Mouse (Mus musculus) hindbrain, embryonic 11.5 days (tissue): ENCODE data around the gene Mtus2. TPM values are rescaled to one million over a fixed set of nuclear protein-coding genes. Genes with fewer than 3 reads are reported as not detected.

Experiments
- ATAC-seq: fragments of 200-750 bp; cut with Nextera tagmentation; 2 replicates; pipeline ENCODE4 v1.8.0; 2017; ENCODE audit warnings: mild to moderate bottlenecking, moderate TSS enrichment, moderate library complexity; ENCODE audit not compliant: low FRiP score
- DNase-seq: peaks from one replicate; pipeline ENCODE4 v3.0.0-alpha.2; 2015; ENCODE audit warnings: low spot score
- H3K27ac ChIP-seq: fragments of 300-500 bp; sonication (generic); 2 replicates; pipeline ENCODE4 v1.5.1; 2014; ENCODE audit warnings: mild to moderate bottlenecking, low read depth, low read length
- H3K27me3 ChIP-seq: fragments of 300-500 bp; sonication (generic); 2 replicates; pipeline ENCODE4 v1.6.1; 2014; ENCODE audit warnings: mild to moderate bottlenecking, low read length, moderate library complexity, mixed read lengths; ENCODE audit not compliant: control insufficient read depth, insufficient read depth
- H3K36me3 ChIP-seq: fragments of 300-500 bp; sonication (generic); 2 replicates; pipeline ENCODE4 v1.6.1; 2014; ENCODE audit warnings: mild to moderate bottlenecking, low read length, moderate library complexity, mixed read lengths; ENCODE audit not compliant: control insufficient read depth, insufficient read depth
- H3K4me1 ChIP-seq: fragments of 300-500 bp; sonication (generic); replicated peaks from 2 replicates; pipeline ENCODE4 v1.6.1; 2014; ENCODE audit warnings: low read length, mixed read lengths; ENCODE audit not compliant: control insufficient read depth, insufficient read depth
- H3K4me2 ChIP-seq: fragments of 300-500 bp; sonication (generic); replicated peaks from 2 replicates; pipeline ENCODE4 v1.6.1; 2014; ENCODE audit warnings: mild to moderate bottlenecking, low read depth, low read length
- H3K4me3 ChIP-seq: fragments of 300-500 bp; sonication (generic); 2 replicates; pipeline ENCODE4 v1.5.1; 2014; ENCODE audit warnings: low read depth, low read length
- H3K9ac ChIP-seq: fragments of 300-500 bp; sonication (generic); 2 replicates; pipeline ENCODE4 v1.6.1; 2014; ENCODE audit warnings: low read depth, low read length
- H3K9me3 ChIP-seq: fragments of 300-500 bp; sonication (generic); 2 replicates; pipeline ENCODE4 v1.6.1; 2016; ENCODE audit warnings: low read length; ENCODE audit not compliant: control insufficient read depth
- WGBS: fragments of 180-500 bp; shearing (Covaris S2); extraction: QIAGEN DNeasy Blood & Tissue Kit; methylation state at CpG from one replicate; pipeline ENCODE4 v1.1.7; 2014; 5-methylcytosine and 5-hydroxymethylcytosine counted together
- polyA plus RNA-seq: library from polyadenylated mRNA; unstranded; fragments of >200 nt; fragmentation: Nextera tagmentation; extraction: Ambion mirVana; gene quantifications from 2 replicates; pipeline ENCODE4 v1.2.1, GENCODE M21; 2014

The Mtus2 gene
- polyA plus RNA-seq, 1 experiment from 2014 or later = 29.2 TPM

GRCm38 (mm10) chr5:148048200-148048599 lies 91.1 kb downstream of the Mtus2 start:
- no peak overlapping the region for H3K4me3 ChIP-seq
- no peak overlapping the region for H3K4me2 ChIP-seq
- H3K27me3 ChIP-seq = no peaks in the 10 kb centered on the region
- H3K4me1 ChIP-seq = no peaks in the 10 kb centered on the region
- no peak overlapping the region for H3K9ac ChIP-seq
- DNase-seq = no peak
- no peaks in the 10 kb centered on the region for H3K36me3 ChIP-seq
- 86% methylated on average over 11 of the region's 11 CpGs for WGBS
- no peak for ATAC-seq
- H3K27ac ChIP-seq = no peak overlapping the region
- no peaks in the 10 kb centered on the region for H3K9me3 ChIP-seq

- DNase-seq (no peak), ATAC-seq (no peak)
- no peak overlapping the region for H3K27ac ChIP-seq
- H3K4me2 ChIP-seq = no peak overlapping the region
- WGBS = 92% methylated on average over 2 of the region's 2 CpGs
- H3K4me3 ChIP-seq = no peak overlapping the region
- no peak overlapping the region for H3K9ac ChIP-seq
- no peaks in the 10 kb centered on the region for H3K4me1 ChIP-seq
- H3K36me3 ChIP-seq = no peaks in the 10 kb centered on the region
- H3K27me3 ChIP-seq = no peaks in the 10 kb centered on the region
- no peaks in the 10 kb centered on the region for H3K9me3 ChIP-seq
These were observed 92.2 kb downstream of the Mtus2 start for GRCm38 (mm10) chr5:148049304-148049703.

GRCm38 (mm10) chr5:148052846-148053608 lies 95.9 kb downstream of the Mtus2 start:
- no peak overlapping the region for H3K9ac ChIP-seq
- ATAC-seq = no peak
- H3K27ac ChIP-seq = no peak overlapping the region
- WGBS = 81% methylated on average over 13 of the region's 13 CpGs
- no peaks in the 10 kb centered on the region for H3K36me3 ChIP-seq
- no peaks in the 10 kb centered on the region for H3K4me1 ChIP-seq
- no peak for DNase-seq
- H3K4me3 ChIP-seq = no peak overlapping the region
- H3K27me3 ChIP-seq = no peaks in the 10 kb centered on the region
- H3K9me3 ChIP-seq = no peaks in the 10 kb centered on the region
- H3K4me2 ChIP-seq = no peak overlapping the region

- WGBS = 86% methylated on average over 4 of the region's 4 CpGs
- H3K36me3 ChIP-seq = no peaks in the 10 kb centered on the region
- no peaks in the 10 kb centered on the region for H3K9me3 ChIP-seq
- H3K4me3 ChIP-seq = no peak overlapping the region
- H3K4me2 ChIP-seq = no peak overlapping the region
- H3K4me1 ChIP-seq = no peaks in the 10 kb centered on the region
- no peak overlapping the region for H3K9ac ChIP-seq
- DNase-seq (no peak), ATAC-seq (no peak)
- H3K27me3 ChIP-seq = no peaks in the 10 kb centered on the region
- H3K27ac ChIP-seq = no peak overlapping the region
These were observed 96.5 kb downstream of the Mtus2 start for GRCm38 (mm10) chr5:148053609-148053990.

GRCm38 (mm10) chr5:148056831-148057230 lies 99.7 kb downstream of the Mtus2 start:
- no peaks in the 10 kb centered on the region for H3K4me1 ChIP-seq
- no peak overlapping the region for H3K4me3 ChIP-seq
- 82% methylated on average over 1 of the region's 1 CpGs for WGBS
- H3K27ac ChIP-seq = no peak overlapping the region
- H3K9ac ChIP-seq = no peak overlapping the region
- H3K4me2 ChIP-seq = no peak overlapping the region
- no peak for ATAC-seq
- H3K27me3 ChIP-seq = no peaks in the 10 kb centered on the region
- H3K9me3 ChIP-seq = no peaks in the 10 kb centered on the region
- H3K36me3 ChIP-seq = no peaks in the 10 kb centered on the region
- no peak for DNase-seq

GRCm38 (mm10) chr5:148057433-148057832 lies 100.3 kb downstream of the Mtus2 start:
- ATAC-seq (no peak), DNase-seq (no peak)
- WGBS = 84% methylated on average over 3 of the region's 3 CpGs
- H3K4me3 ChIP-seq = no peak overlapping the region
- H3K9me3 ChIP-seq = no peaks in the 10 kb centered on the region
- H3K4me2 ChIP-seq = no peak overlapping the region
- H3K27me3 ChIP-seq = no peaks in the 10 kb centered on the region
- no peaks in the 10 kb centered on the region for H3K36me3 ChIP-seq
- H3K27ac ChIP-seq = no peak overlapping the region
- H3K4me1 ChIP-seq = no peaks in the 10 kb centered on the region
- no peak overlapping the region for H3K9ac ChIP-seq

GRCm38 (mm10) chr5:148059339-148059738 lies 102.2 kb downstream of the Mtus2 start:
- WGBS = 69% methylated on average over 3 of the region's 3 CpGs
- H3K27ac ChIP-seq = no peak overlapping the region

GRCm38 (mm10) chr5:148061869-148062268 lies 104.7 kb downstream of the Mtus2 start:
- WGBS = 90% methylated on average over 4 of the region's 4 CpGs
- DNase-seq (no peak), ATAC-seq (no peak)
- Histone ChIP-seq H3K9ac (no peak overlapping the region), H3K4me3 (no peak overlapping the region), H3K9me3 (no peaks in the 10 kb centered on the region), H3K4me2 (no peak overlapping the region), H3K4me1 (no peaks in the 10 kb centered on the region), H3K27ac (no peak overlapping the region), H3K36me3 (no peaks in the 10 kb centered on the region), H3K27me3 (no peaks in the 10 kb centered on the region)

More at GRCm38 (mm10) chr5:148059339-148059738, 102.2 kb downstream of the Mtus2 start:
- Histone ChIP-seq H3K9ac (no peak overlapping the region), H3K27me3 (no peaks in the 10 kb centered on the region), H3K4me1 (no peaks in the 10 kb centered on the region), H3K4me2 (no peak overlapping the region), H3K36me3 (no peaks in the 10 kb centered on the region), H3K9me3 (no peaks in the 10 kb centered on the region), H3K4me3 (no peak overlapping the region)
- DNase-seq = no peak
- no peak for ATAC-seq

GRCm38 (mm10) chr5:148063745-148064144 lies 106.6 kb downstream of the Mtus2 start:
- H3K27ac ChIP-seq = no peak overlapping the region
- H3K9ac ChIP-seq = no peak overlapping the region
- no peak overlapping the region for H3K4me2 ChIP-seq
- H3K4me3 ChIP-seq = no peak overlapping the region
- WGBS = 74% methylated on average over 3 of the region's 3 CpGs
- ATAC-seq = no peak
- no peaks in the 10 kb centered on the region for H3K27me3 ChIP-seq
- no peaks in the 10 kb centered on the region for H3K36me3 ChIP-seq
- H3K4me1 ChIP-seq = no peaks in the 10 kb centered on the region
- H3K9me3 ChIP-seq = no peaks in the 10 kb centered on the region
- no peak for DNase-seq
